Mouse (Mus musculus): ENCODE measurements around the gene Dll1.

DNA sequence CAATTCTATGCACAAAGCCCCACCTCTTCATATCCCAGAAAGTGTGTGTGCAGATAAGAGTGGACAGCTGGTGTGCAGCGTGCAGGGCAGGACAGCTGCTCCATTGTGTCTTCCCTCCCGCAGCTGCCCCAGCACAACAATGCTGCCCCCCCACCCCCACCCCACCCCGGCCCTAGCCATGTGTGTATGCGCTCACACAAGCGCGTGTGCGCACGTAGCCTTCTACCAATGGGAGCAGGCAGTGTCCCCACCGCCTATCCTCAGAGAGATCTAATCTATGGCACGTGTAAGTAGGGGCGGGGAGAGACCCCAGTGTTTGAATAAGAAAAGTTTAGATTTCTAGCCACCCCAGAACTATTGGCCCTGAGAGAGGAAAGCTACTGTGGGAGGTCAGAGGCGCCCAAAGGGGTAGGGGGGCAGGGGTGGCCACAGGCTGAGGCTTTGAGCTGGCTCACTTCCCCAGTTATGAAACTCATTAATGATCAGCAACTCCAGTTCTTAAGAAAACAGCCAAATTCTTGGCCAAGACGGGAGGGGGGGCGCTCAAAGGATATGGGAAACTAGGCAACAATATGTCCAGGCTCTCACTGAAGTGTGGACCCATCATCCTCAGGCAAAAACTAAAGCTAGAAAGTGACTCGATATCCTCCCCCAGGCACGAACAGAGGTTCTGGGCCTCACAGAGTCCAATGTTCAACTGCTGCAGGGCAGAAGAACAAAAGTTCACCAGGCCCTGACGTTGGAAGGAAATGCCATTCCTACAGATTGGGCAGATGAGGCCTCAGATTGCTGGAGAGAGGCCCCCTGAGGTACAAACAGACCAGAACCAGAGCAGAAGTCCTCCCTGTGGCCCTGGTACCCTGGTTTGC, 4.5 kb downstream of the Dll1 start:
- TF ChIP-seq CTCF (IDR thresholded peaks at IDR 0.05; ENCODE audit: low read depth) (no peak), EP300 (IDR thresholded peaks at IDR 0.05; ENCODE audit: low read depth) (no peak)
